8 mouse cellular contexts compared by ENCODE assay signal in the genomic region with DNA sequence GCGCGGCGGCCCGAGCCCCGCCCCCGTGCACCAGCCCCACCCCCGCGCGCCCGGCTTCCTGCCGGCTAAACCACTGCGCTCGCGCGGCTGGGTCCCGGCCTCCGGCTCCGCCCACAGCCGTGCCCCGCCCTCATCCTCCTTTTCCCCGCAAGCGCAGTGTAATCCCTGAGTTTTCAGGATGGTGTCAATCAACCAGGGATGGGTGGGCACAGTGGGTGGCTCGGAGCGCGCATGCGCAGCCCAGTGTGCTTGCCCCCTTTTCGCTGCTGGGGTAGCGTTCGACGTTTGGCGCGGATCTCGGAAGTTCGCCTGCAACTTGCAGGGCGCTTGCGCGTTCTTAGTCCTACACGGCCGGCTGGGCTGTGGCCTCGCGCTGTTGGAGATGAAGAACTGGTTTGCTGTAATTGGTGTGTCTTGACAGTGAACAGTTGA. TPM values are rescaled to one million over a fixed set of nuclear protein-coding genes. Genes with fewer than 3 reads are reported as not detected.
DNase-seq lines count a peak whose midpoint lies in the region; ATAC-seq and TF ChIP-seq lines count a peak whose summit lies in the region.

TSS of gene Uxs1 (minus strand) at position 38 of the 432 bp plus-strand sequence.

- peak; percentile 99 for ATAC-seq in embryonic facial prominence, embryonic 14.5 days (ENCODE audit: low read depth)
- peak; percentile 97 for ATAC-seq in limb, embryonic 13.5 days (ENCODE audit: low FRiP score, low read depth)
- peak; percentile 98 for ATAC-seq in midbrain, embryonic 16.5 days

- peaks cover 9% of the 10 kb centered on the region; the same call in 1 of the 2 replicates for H3K4me1 ChIP-seq in embryonic facial prominence, embryonic 14.5 days (ENCODE audit: control insufficient read depth, insufficient read depth, low read length)
- H3K4me1 ChIP-seq in heart, adult 2 months (ENCODE audit: control insufficient read depth, insufficient read depth, low read length), result peaks cover 1% of the 10 kb centered on the region; the same call in 1 of the 2 replicates
- H3K4me1 ChIP-seq in limb, embryonic 13.5 days, result peaks cover 19% of the 10 kb centered on the region
- H3K4me1 ChIP-seq in midbrain, embryonic 16.5 days (ENCODE audit: control insufficient read depth, insufficient read depth, low read length), result peaks cover 27% of the 10 kb centered on the region

- TF ChIP-seq POLR2A in heart, adult 2 months (IDR thresholded peaks at IDR 0.05; ENCODE audit: insufficient read depth, low read depth, low read length), result peak; percentile 96

- no peak for TF ChIP-seq EP300 in heart, adult 2 months (IDR thresholded peaks at IDR 0.05; ENCODE audit: insufficient read depth, low read depth, low read length)

- WGBS in embryonic facial prominence, embryonic 14.5 days, result 0% methylated on average over 25 of the region's 41 CpGs
- under 1% methylated on average over 41 of the region's 41 CpGs for WGBS in heart, adult 2 months
- under 1% methylated on average over 40 of the region's 41 CpGs for WGBS in limb, embryonic 13.5 days
- under 1% methylated on average over 39 of the region's 41 CpGs for WGBS in midbrain, embryonic 16.5 days

- no peak for TF ChIP-seq CTCF in heart, adult 2 months (IDR thresholded peaks at IDR 0.05)

- DNase-seq in 3T3-L1 (ENCODE audit: low read depth, low spot score), result peak; percentile 99
- DNase-seq in adrenal gland, postnatal 4 days (ENCODE audit: low spot score in 2 of 2), result peak; percentile 90 to 97
- DNase-seq in embryonic facial prominence, embryonic 14.5 days (ENCODE audit: low spot score), result peak; percentile 99
- DNase-seq in heart, adult 2 months, result peak; percentile 98 to 99
- peak; percentile 99 for DNase-seq in kidney, adult 8-10 months
- peak; percentile 92 to 97 for DNase-seq in spleen, postnatal 10 days (ENCODE audit: low spot score in 2 of 2)

- peak within 1 kb of the TSS; percentile 87 for H3K9ac ChIP-seq in embryonic facial prominence, embryonic 14.5 days (ENCODE audit: low read depth, low read length)
- H3K9ac ChIP-seq in heart, adult 2 months (ENCODE audit: low read depth, low read length), result peak within 1 kb of the TSS; percentile 78
- peak within 1 kb of the TSS; percentile 91 for H3K9ac ChIP-seq in limb, embryonic 13.5 days
- peak within 1 kb of the TSS; percentile 92 for H3K9ac ChIP-seq in midbrain, embryonic 16.5 days (ENCODE audit: low read depth, low read length)

- no peaks in the 10 kb centered on the region for H3K27me3 ChIP-seq in embryonic facial prominence, embryonic 14.5 days (replicated peaks; ENCODE audit: control insufficient read depth, insufficient read depth, low read length)
- no peaks in the 10 kb centered on the region for H3K27me3 ChIP-seq in heart, adult 2 months (ENCODE audit: control insufficient read depth, insufficient read depth, low read length)
- H3K27me3 ChIP-seq in limb, embryonic 13.5 days, result no peaks in the 10 kb centered on the region
- H3K27me3 ChIP-seq in midbrain, embryonic 16.5 days (ENCODE audit: control insufficient read depth, insufficient read depth, low read depth, low read length), result no peaks in the 10 kb centered on the region

- H3K4me3 ChIP-seq in embryonic facial prominence, embryonic 14.5 days (ENCODE audit: low read depth, low read length), result peak within 1 kb of the TSS; percentile 93
- H3K4me3 ChIP-seq in heart, adult 2 months, result peak within 1 kb of the TSS; percentile 98
- H3K4me3 ChIP-seq in limb, embryonic 13.5 days, result peak within 1 kb of the TSS; percentile 82
- peak within 1 kb of the TSS; percentile 91 for H3K4me3 ChIP-seq in midbrain, embryonic 16.5 days (ENCODE audit: low read depth, low read length)

- H3K9me3 ChIP-seq in embryonic facial prominence, embryonic 14.5 days (ENCODE audit: control insufficient read depth, low read length), result no peaks in the 10 kb centered on the region
- no peaks in the 10 kb centered on the region for H3K9me3 ChIP-seq in limb, embryonic 13.5 days
- H3K9me3 ChIP-seq in midbrain, embryonic 16.5 days (replicated peaks; ENCODE audit: control insufficient read depth, low read length, poor library complexity, severe bottlenecking), result no peaks in the 10 kb centered on the region

- intact Hi-C loops in heart, adult 2 months (cut with DNase I), result loop anchor here (2.0 to 10.0 kb wide), 3 partner anchors 105 to 973 kb away; partner anchors contain the start of genes Mrps9, Nck2 and Tpp2

- H3K27ac ChIP-seq in embryonic facial prominence, embryonic 14.5 days (replicated peaks; ENCODE audit: low read depth, low read length), result peak within 1 kb of the TSS; percentile 88
- peak within 1 kb of the TSS; percentile 72 for H3K27ac ChIP-seq in heart, adult 2 months
- H3K27ac ChIP-seq in limb, embryonic 13.5 days, result peak within 1 kb of the TSS; percentile 94
- H3K27ac ChIP-seq in midbrain, embryonic 16.5 days (ENCODE audit: low read length), result peak within 1 kb of the TSS; percentile 94

- H3K4me2 ChIP-seq in embryonic facial prominence, embryonic 14.5 days (ENCODE audit: low read depth, low read length), result peak within 1 kb of the TSS; percentile 95
- peak within 1 kb of the TSS; percentile 95 for H3K4me2 ChIP-seq in limb, embryonic 13.5 days (replicated peaks)
- peak within 1 kb of the TSS; percentile 97 for H3K4me2 ChIP-seq in midbrain, embryonic 16.5 days (ENCODE audit: low read length)

- no peaks in the 10 kb centered on the region for H3K79me2 ChIP-seq in heart, adult 2 months (replicated peaks; ENCODE audit: control insufficient read depth, insufficient read depth, low read length)

- no peaks in the 10 kb centered on the region for H3K36me3 ChIP-seq in embryonic facial prominence, embryonic 14.5 days (ENCODE audit: control insufficient read depth, insufficient read depth, low read length)
- H3K36me3 ChIP-seq in heart, adult 2 months (ENCODE audit: control insufficient read depth, insufficient read depth, low read length), result no peaks in the 10 kb centered on the region
- no peaks in the 10 kb centered on the region for H3K36me3 ChIP-seq in limb, embryonic 13.5 days
- no peaks in the 10 kb centered on the region for H3K36me3 ChIP-seq in midbrain, embryonic 16.5 days (ENCODE audit: control insufficient read depth, insufficient read depth, low read length)

RNA-seq across cellular contexts. Expression of gene Uxs1, which starts in this region (rescaled TPM):
- total RNA-seq in adrenal gland, postnatal 4 days (2021), result 10 to 100 TPM; 40.6 to 41.6 TPM
- 32.7 and 33.6 TPM in 2 replicates for polyA plus RNA-seq in embryonic facial prominence, embryonic 14.5 days (2014; fragmentation: Nextera tagmentation; extraction: Ambion mirVana)
- 10 to 100 TPM in 1 of 2 experiments, 1 to 10 TPM in 1; 10.0 to 10.9 TPM for total RNA-seq in heart, adult 2 months (2021)
- polyA plus RNA-seq in heart, adult 2 months (2012; rRNA removed), result 5.5 and 7.3 TPM in 2 replicates
- 28.1 and 30.0 TPM in 2 replicates for polyA plus RNA-seq in limb, embryonic 13.5 days (2015; fragmentation: Nextera tagmentation; extraction: Ambion mirVana)
- 18.6 and 18.8 TPM in 2 replicates for polyA plus RNA-seq in midbrain, embryonic 16.5 days (2015; fragmentation: Nextera tagmentation; extraction: Ambion mirVana)

Comparison
In these comparisons a context has a peak if more than half of its experiments do, and no peak if none do; other contexts are left out.
1. Peak in every context shown above with its lines: DNase-seq, ATAC-seq, H3K4me3 ChIP-seq and H3K27ac ChIP-seq.